Mouse (Mus musculus) natural killer cell, adult 2 months (primary cell): ENCODE measurements around the gene Tln2.
A peak's percentile ranks its signal among the peaks of the same experiment; 100 is the strongest.
"Not testable (repeated sequence)": the region's sequence is repeated elsewhere in the genome, so short reads cannot be mapped to it uniquely, and the experiment has no call there.

Experiments used
- DNase-seq, 2 experiments: peaks; one replicate each; pipeline ENCODE4 v3.0.0; 2022; ENCODE audit warnings: low spot score in 2 of 2

Gene Tln2

GRCm38 (mm10) chr9:67361511-67361910, 198.0 kb downstream of the Tln2 start:
- no peak for DNase-seq

GRCm38 (mm10) chr9:67354356-67354755, 205.1 kb downstream of the Tln2 start:
- no peak for DNase-seq

GRCm38 (mm10) chr9:67353365-67353764, 206.1 kb downstream of the Tln2 start:
- DNase-seq = no peak

GRCm38 (mm10) chr9:67348983-67349382, 210.5 kb downstream of the Tln2 start:
- no peak for DNase-seq

- no peak for DNase-seq
Observed at GRCm38 (mm10) chr9:67347184-67347583, 212.3 kb downstream of the Tln2 start.

- no peak for DNase-seq
Observed at GRCm38 (mm10) chr9:67331281-67331680, 228.2 kb downstream of the Tln2 start.

GRCm38 (mm10) chr9:67328451-67328850, 231.1 kb downstream of the Tln2 start:
- no peak for DNase-seq

- DNase-seq = no peak
Observed at GRCm38 (mm10) chr9:67321886-67322285, 237.6 kb downstream of the Tln2 start.

- peak in 1 of 2 experiments; percentile 9 for DNase-seq
Observed at GRCm38 (mm10) chr9:67315356-67315755, 244.1 kb downstream of the Tln2 start.

- DNase-seq = no peak
Observed at GRCm38 (mm10) chr9:67304992-67305391, 254.5 kb downstream of the Tln2 start.

GRCm38 (mm10) chr9:67303986-67304385, 255.5 kb downstream of the Tln2 start:
- no peak for DNase-seq

- no peak for DNase-seq
Observed at GRCm38 (mm10) chr9:67303038-67303437, 256.5 kb downstream of the Tln2 start.

- DNase-seq = no peak
Observed at GRCm38 (mm10) chr9:67302386-67302989, 257.0 kb downstream of the Tln2 start.

GRCm38 (mm10) chr9:67301571-67301970, 257.9 kb downstream of the Tln2 start:
- no peak for DNase-seq

- no peak for DNase-seq
Observed at GRCm38 (mm10) chr9:67300769-67301168, 258.7 kb downstream of the Tln2 start.

- DNase-seq = no peak
Observed at GRCm38 (mm10) chr9:67300346-67300745, 259.2 kb downstream of the Tln2 start.

- DNase-seq = no peak
Observed at GRCm38 (mm10) chr9:67299164-67299563, 260.3 kb downstream of the Tln2 start.

- no peak for DNase-seq
Observed at GRCm38 (mm10) chr9:67297236-67297889, 262.1 kb downstream of the Tln2 start.

GRCm38 (mm10) chr9:67287457-67287856, 272.0 kb downstream of the Tln2 start:
- DNase-seq = no peak

- no peak for DNase-seq
Observed at GRCm38 (mm10) chr9:67286801-67287200, 272.7 kb downstream of the Tln2 start.

GRCm38 (mm10) chr9:67285544-67285943, 274.0 kb downstream of the Tln2 start:
- DNase-seq = no peak

- no peak for DNase-seq
Observed at GRCm38 (mm10) chr9:67281812-67282211, 277.7 kb downstream of the Tln2 start.

GRCm38 (mm10) chr9:67280311-67280710, 279.2 kb downstream of the Tln2 start:
- DNase-seq = not testable (repeated sequence)

- DNase-seq = no peak
Observed at GRCm38 (mm10) chr9:67276446-67276845, 283.1 kb downstream of the Tln2 start.
